Mouse (Mus musculus): ENCODE data around the gene Lat.
"Not testable (repeated sequence)": the region's sequence is repeated elsewhere in the genome, so short reads cannot be mapped to it uniquely, and the experiment has no call there.

The Lat gene

DNA sequence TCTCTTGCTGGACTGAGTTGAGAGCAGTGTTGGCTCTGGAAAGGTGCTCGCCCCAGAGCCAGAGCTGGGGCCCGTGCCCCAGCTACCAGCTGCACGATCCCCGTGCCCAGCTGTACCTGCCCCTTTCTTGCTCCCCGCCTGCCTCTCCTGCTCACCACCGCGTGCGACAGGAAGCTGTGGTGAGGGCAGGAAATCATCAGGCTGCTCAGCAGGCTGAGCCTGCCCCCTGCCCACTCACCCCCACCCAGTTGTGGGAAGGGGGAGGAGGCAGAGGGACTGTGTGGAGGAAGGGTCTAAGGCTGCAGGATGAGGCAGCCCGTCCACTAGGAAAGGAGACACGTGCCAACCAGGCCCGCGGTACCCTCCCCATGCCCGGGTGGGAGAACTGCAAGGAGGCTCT is at the start of gene Lat:
TSS of gene Lat (minus strand) at position 178 of the 400 bp plus-strand sequence.
- DNase-seq (ENCODE audit: low read depth, low spot score) = no peak

DNA sequence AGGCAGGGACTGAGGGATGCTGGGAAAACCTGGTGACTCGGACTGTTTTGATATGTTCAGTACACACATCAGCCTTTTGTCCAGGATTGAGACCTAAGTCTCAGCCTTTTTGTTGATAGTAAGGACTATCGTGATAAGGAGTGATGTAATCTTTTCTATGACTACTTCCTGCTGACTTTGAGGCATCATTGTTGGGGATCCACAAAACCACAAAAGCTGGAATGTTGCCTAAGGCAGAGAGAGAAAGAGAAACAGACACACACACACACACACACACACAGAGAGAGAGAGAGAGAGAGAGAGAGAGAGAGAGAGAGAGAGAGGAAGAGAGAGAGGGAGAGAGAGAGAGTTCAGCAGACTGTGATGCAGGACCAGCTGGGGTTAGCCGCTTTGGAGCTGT is 49.1 kb upstream of the Lat start:
- no peak for DNase-seq (ENCODE audit: low read depth, low spot score)

DNA sequence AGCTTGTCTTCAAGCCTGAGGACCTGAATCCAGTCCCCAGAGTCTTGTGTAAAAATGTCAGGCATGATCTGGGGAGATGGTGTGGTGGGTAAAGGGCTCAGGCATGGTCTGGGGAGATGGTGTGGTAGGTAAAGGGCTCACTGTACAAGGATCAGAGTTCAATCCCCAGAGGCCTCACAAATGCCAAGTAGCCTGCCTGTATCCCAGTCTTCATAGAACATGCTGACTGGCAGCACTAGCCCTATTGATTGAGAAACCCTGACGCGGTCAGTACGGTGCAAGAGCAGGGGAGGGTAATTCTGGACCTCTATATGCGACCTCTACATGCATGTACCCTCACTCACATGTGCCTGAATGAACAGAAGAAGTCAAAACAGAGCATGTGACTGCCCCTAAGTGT is 48.2 kb upstream of the Lat start:
- DNase-seq (ENCODE audit: low read depth, low spot score) = no peak

DNA sequence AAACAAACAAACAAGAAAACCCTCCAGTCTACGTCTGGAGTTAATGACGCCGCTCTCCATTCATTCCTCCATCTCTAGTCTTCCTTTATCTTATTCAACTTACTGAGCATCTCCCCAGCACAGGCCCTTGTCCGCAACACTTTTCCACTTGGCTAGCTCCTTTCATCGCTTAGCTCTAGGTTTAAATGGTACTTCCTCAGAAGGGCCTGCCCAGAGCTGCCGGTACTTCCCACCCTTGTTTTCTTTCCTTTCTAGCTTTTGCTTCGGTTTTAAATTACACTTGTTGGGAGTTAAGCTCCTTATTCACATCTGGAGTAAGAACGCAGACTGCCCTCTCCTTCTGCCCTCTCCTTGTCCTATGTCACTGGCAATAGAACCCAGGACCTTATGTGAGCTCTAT is 47.7 kb upstream of the Lat start:
- no peak for DNase-seq (ENCODE audit: low read depth, low spot score)

DNA sequence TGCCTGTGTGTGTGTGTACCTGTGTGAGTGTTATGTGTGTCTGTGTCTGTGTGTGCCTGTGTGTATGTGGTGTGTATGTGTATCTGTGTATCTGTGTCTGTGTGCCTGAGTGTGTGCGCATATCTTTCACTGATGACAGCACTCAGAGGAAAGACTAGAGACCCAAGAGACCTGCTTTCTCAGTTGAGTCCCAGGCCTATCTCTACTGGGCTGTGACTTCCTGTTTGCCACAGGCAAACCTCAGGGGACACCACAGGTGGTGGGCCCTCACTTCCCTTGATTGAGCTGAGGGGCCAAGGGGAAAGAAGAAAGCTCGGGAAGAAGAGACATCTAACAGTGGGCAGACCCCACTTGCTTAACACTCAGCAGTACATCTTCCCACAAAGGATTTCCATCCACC is 47.2 kb upstream of the Lat start:
- DNase-seq (ENCODE audit: low read depth, low spot score) = no peak

DNA sequence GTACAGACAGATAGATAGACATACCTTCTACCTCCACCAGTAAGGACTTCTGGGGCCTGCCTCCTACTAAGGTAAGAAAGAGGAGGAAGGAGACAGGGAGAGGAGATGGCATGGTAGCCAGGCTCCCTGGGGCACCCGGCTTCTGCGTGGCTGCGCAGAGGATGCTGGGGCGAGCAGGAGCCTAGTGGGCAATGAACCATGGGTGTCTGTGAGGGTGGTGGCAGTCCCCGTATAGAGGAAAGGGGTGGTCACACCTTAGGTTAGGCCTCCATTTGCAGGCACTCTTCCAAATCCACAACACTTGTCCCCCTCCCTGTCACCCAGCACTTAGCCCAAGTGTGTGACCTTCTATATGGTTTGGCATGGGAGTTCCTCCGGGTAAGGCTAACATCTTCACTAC is 45.4 kb upstream of the Lat start, which contains the start of gene Cd19:
TSS of gene Cd19 (minus strand) at position 165 of the 400 bp plus-strand sequence.
- no peak for DNase-seq (ENCODE audit: low read depth, low spot score)

DNA sequence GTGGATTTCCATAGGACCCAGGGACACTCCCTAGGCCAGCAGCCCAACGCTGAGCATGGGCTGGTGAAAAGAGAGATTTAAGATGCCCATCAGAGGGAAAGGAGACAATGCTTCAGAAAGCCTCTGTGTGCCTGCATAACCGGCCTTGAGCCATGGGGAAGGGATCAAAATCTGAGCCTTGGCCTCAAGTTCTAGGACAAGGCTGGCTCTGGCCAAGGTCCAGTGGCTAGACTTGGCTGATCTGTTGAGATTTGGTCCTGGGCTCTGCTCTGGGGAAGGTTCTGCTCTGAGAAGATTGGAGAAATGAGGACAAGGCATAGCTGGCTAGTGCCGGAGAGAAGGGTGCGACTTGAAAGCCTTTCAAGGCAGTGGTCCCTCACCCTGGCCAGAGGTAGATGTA is 41.7 kb upstream of the Lat start:
- DNase-seq (ENCODE audit: low read depth, low spot score) = no peak

DNA sequence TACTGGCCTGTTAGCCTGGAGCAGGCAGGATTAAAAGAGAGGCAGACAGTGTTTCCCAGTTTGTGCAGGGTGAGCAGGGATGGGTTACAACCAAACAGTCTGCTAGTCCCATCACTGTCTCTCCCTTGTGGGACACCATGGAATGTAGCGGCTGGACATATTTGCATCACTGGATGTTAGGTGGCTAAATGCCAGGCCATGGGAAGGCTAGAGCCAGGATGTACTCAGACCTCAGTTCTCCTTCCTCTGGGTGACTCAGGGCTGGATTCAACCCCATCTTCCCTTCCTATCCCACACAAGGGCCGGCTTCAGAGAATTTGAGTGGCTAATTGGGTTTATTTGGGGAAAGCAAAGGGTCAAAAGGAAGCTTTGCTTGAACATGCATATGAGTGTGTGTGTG is 39.3 kb upstream of the Lat start:
- DNase-seq (ENCODE audit: low read depth, low spot score) = no peak

DNA sequence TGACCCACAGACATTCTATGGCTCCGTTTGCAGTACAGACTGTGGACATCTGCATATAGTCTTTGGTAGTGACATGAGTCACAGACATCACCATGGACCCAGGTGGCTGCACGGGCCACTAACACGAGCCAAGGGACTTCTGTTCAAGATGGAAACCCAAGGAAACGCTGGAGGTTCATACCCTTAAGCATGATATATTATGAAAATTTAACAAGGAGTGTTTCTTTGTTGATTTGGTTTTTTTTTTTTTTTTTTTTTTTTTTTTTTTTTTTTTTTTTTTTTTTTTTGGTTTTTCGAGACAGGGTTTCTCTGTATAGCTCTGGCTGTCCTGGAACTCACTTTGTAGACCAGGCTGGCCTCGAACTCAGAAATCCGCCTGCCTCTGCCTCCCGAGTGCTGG is 33.1 kb upstream of the Lat start:
- DNase-seq (ENCODE audit: low read depth, low spot score) = not testable (repeated sequence)

DNA sequence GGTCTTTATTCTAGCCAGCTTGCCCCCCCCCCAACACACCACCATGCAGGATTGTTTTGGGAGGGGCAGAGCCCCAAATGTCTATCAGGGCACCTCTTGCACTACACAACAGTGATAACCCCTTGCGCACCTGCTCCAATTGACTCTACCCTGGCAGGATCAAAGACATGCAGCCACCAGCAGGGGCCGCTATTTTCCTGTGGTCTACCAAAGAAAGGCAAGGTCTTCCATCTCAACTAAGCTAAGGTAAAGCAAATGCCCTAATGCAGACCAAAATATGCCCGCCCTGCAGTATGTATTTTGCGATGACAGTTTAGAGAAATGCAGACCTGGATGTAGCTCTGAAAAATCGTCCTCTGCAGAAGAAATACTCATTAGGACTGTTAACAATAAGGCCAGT is 30.2 kb upstream of the Lat start:
- peak; percentile 88 for DNase-seq (ENCODE audit: low read depth, low spot score)

DNA sequence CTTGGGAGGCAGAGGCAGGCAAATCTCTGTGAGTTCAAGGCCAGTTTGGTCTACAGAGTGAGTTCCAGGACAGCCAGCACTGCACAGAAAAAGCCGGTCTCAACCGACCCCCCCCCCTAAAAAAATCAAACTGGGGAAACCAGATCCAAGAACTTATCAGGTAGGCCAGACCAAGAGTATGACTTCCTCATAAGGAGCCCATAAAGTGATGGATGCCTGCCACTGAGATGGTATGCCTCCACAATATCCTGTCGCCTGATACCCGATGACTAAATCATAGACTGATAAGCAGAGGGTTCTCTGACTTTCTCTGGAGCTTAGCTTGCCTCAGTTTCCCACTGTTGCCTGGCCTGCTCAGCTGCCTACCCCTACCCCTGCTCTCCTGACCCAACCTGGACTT is 28.5 kb upstream of the Lat start:
- DNase-seq (ENCODE audit: low read depth, low spot score) = no peak

DNA sequence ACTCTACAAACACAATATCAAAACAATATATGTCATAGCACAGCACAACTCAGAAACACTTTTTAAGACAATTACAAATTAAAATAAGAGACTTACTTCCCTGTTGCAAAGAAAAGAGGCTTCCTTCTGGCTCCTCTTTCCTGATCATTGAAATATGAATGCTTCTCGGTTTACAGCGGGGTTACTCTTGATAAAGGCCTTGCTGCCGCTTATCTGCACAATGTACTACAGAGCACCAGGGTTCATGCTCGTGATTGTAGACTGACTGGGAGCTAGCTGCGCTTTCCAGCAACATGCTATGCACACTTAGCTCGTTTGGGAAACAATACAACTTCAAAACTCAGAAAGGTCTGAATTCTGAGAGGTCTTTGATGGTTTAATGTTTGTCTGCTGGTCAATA is 27.9 kb upstream of the Lat start:
- no peak for DNase-seq (ENCODE audit: low read depth, low spot score)

DNA sequence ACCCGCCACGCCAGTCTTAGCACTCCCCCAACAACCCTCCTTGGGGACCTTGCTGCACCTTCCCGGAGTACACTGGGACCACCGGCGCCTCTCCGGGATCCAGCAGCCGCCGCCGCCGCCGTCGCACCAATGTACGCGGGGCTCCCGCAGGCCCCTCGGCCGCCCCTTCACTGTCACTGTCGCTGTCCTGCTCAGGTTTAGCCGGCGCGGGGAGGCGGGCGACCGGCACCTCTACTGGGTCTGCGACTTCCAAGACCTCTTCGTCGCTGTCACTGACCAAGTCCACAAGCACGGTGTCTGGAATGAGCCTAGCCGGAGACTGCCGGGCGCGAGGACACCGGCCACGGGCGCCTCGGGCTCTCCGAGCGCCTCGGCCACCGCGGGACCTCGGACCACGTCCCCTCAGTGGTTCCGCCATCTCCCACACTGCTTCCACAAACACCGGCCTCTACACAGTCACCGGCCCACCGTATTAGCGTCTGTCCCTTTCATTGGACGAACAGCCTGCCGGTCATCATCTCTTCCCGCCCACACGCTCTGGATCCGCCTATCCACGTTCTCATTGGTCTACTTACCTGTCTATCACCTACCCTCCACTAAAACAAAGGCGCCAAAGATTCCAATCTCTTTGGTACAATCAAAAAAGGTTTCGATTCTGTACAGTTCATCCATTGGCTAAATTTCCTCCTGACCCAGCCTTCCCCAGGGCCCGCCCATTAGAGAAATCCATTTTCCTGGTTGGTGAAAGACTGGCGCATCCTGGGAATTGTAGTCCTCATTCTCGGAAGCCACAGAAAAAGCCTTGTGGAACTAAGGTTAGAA is 27.1 kb upstream of the Lat start, which contains the start of gene Nfatc2ip:
TSS of gene Nfatc2ip (minus strand) at position 440 of the 822 bp plus-strand sequence.
- peak; percentile 99 for DNase-seq (ENCODE audit: low read depth, low spot score)

DNA sequence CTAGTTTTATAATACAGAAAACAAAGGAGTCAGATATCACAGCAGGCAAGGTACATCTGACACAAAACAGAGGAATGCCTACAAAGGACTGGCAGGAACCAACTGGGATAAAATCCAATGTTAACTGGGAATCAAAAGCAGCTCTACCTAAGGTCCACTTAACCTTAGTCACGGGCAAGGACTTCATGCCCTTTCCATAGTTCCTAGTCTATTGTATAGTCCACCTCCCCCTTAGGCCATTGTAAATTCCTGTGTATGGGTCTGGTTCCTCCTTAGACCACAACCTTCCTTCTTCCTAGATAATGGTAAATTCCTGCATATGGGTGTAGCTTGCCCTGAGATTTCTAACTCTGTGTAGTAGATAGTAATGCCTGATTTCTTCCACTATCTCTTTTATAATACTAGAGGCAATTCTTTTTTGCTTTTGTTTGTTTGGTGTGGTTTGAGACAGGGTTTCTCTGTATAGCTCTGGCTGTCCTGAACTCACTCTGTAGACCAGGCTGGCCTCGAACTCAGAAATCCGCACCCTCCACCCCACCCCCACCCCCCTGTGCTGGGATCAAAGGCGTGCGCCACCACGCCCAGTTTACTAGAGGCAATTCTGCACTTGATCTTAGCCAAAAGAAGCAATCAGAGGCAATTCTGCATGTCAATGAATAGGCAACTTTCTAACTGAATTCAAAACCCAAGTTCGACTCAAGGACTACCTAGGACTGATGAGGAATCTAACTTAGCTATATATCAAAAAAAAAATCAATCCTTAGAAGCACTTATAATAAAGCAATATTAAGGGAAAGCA is 22.9 kb upstream of the Lat start:
- DNase-seq (ENCODE audit: low read depth, low spot score) = peak; percentile 79

DNA sequence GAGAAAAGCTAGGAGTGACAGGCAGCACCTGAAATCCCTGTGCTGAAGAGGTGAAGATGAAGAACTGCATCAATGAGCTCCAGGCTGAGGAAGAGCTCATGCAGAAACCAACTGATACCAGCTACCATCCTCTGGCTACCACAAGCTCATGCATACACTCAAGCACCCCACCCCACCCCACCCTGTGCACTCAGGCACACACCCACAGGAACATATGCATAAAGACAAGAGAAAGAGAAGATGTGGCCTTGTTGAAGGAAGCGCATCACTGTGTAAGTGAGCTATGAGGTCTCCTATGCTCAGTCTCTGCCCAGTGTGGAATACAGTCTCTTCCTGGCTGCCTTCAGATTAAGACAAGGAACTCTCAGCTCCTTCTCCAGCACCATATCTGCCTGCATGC is 18.8 kb upstream of the Lat start:
- DNase-seq (ENCODE audit: low read depth, low spot score) = peak; percentile 53

DNA sequence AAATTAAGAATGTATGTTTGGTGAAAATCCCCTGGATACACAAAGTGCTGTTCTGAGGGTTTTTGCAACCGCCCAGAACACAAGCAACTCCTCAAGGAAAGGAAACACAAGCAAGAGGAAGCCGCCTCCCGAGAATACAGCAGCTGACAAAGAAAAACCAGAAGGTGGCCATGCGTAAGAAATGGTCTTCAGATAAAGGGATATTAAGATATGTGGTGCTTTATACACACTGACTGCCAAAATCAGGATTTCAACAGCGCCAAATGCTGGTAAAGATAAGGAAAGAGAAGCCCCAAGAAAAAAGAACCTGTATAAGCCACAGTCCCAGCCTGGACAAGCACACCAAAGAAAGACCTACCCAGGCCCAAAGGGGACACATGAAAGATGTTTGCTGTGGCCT is 14.2 kb upstream of the Lat start:
- DNase-seq (ENCODE audit: low read depth, low spot score) = no peak

DNA sequence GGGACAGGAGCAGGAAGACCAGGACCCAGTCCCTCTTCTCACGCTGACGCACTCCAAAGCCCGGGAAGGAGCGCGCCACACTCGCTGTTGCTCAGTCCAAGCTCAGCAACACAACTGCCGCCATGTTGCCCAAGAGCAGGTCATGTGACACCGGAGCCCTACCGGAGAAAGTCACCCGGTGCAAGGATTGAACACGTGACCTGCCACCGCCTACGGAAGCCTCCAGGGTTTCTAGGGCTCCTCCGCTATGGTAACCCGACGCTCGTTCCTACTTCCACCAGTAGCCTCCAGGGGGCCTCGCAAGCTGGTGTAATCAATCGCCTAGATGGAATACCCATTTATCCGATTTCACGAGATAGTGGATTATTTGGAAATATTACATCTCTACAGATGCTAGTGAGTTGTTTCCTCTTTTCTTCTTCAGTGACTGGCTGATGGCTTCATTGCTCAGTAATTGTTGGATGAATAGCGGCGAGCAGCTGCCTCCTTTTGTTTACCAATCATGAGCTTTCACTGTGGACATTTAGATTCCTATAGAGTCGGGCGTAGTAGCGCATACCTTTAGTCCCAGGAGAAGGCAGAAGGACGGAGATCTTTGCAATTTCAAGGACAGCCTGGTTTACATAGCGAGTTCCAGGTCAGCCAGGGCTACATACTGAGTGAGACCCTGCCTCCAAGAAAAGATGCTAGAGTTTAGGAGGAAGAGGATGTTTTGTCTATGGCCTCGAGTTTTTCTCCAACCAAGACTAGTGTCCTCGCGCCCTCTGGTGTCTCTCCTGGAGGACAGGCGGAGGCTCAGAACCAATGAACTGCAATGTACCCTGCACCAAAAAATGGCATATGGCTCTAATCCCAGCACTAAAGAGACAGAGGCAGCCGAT is 8.1 kb upstream of the Lat start, which contains the start of gene Spns1:
TSS of gene Spns1 (minus strand) at position 173 of the 881 bp plus-strand sequence.
- DNase-seq (ENCODE audit: low read depth, low spot score) = peak; percentile 97

DNA sequence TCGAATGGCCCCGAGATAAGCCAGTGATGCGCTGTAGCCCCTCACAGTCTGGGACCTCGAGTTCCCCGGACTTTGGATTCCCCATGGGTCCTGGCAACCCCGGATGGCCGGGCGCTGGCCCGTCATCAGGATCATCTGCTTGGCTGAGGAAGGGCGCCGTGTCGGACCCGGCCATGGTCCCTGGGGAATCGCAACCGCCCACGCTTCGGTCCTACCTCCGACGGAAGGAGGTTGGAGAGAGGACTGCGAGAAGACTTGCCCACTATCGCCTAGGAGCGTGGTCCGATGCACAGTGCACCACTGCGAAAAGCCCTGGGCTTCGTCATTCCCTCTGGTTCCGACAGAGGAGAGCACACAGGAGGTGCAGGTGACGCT is 7.5 kb upstream of the Lat start:
- no peak for DNase-seq (ENCODE audit: low read depth, low spot score)

DNA sequence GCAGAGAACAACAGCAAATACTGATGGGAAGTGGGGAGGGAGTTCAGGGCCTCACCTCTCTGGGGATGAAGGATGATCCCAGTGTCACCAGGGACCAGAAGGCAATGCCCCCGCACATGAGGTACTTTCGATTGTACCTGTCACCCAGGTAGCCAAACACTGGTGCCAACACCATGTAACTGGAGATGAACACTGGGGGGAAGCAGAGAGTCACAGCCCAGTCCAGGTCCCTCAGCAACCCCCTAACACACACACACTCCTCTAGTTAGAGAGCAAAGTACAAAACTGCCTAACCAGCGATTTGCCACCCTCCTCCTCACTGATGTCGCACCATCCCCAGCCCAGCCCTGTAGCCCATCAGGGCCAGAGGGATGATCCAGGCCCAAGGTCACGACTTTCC is 5.6 kb upstream of the Lat start:
- peak; percentile 49 for DNase-seq (ENCODE audit: low read depth, low spot score)

DNA sequence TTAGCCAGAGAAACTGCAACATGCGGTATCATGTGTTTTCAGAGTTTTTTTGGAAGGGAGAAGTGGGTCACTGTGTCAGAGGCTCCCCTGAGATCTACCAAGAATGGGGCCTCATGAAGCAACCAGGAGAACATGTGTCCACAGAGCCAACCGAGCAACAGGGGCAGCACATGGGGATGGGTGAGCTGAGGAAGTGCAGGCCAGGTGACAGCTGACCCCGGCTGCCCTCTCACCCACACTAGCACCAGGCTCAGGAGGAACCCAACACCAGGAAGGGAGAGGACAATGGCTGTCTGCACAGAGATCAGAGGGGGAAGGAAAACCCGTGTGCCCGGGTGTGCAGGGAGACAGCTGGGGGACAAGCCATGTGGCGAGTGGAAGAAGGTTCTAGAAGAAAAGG is 5.2 kb upstream of the Lat start:
- DNase-seq (ENCODE audit: low read depth, low spot score) = no peak

DNA sequence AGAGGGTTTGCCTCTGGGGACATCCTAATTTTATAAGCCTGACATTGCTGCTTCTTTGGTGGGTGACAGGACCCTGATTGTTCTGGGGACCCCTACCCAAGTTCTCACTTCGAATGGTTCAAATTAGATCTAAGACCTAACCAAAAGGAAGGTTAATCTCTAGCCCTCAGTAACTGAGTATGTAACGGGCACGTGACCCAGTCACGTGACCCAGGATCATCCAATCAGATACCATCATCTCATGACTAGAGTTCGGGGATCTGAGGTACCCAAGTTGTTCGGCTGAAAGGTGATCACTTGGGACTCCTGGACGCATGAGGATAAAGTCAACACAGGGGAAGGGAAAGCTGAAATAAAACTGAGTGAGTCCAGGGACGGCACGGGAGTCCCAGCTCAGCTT is 3.6 kb upstream of the Lat start:
- no peak for DNase-seq (ENCODE audit: low read depth, low spot score)

DNA sequence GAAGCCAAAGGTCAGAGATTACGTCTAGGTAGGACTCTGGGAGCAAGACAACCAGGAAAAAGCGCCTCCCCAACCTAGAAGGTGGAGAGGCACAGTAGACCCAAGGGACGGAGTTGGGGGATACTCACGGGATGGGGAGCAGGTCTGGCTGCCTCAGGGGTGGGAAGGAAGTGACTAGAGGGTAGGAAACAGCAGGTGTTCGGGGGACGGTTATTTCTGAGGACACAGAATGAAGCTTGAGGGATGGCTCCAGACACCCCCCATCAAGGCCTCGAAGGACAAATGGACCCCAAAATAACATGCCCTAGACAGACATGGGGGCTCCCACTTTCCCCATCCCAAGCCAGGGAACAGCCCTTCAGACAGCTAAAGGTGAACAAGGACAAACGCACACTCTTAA is 1.0 kb downstream of the Lat start:
- no peak for DNase-seq (ENCODE audit: low read depth, low spot score)

Data from ES-CJ7 (cell line).